Comparison of ENCODE assay signal across 8 mouse cellular contexts in genomic region chr17:71001067-71001466, GRCm38 (mm10). TPM values are rescaled to one million over a fixed set of nuclear protein-coding genes. Genes with fewer than 3 reads are reported as not detected.
DNase-seq lines count a peak whose midpoint lies in the region; ATAC-seq and TF ChIP-seq lines count a peak whose summit lies in the region.

No protein-coding gene starts in this region.

- peak overlapping the region; percentile 65 for H3K4me2 ChIP-seq in limb, embryonic 13.5 days (replicated peaks)
- peak overlapping the region; percentile 43 for H3K4me2 ChIP-seq in stomach, postnatal 0 days (replicated peaks; ENCODE audit: low read depth)

- no peak for TF ChIP-seq CTCF in spleen, adult 2 months (IDR thresholded peaks at IDR 0.05; ENCODE audit: extremely low read depth, insufficient read depth, insufficient read length, insufficient replicate concordance)
- TF ChIP-seq CTCF in stomach, postnatal 0 days (IDR thresholded peaks at IDR 0.05; ENCODE audit: low read depth): no peak

- peak overlapping the region; percentile 91 for H3K4me3 ChIP-seq in spleen, adult 2 months (ENCODE audit: extremely low read depth, insufficient read depth, insufficient read length)
- H3K4me3 ChIP-seq in limb, embryonic 13.5 days: peak overlapping the region; percentile 86
- H3K4me3 ChIP-seq in stomach, postnatal 0 days (ENCODE audit: low read depth, low read length): peak overlapping the region; percentile 95

- H3K27me3 ChIP-seq in spleen, adult 2 months (ENCODE audit: control insufficient read depth, insufficient read depth, low read length): no peaks in the 10 kb centered on the region
- no peaks in the 10 kb centered on the region for H3K27me3 ChIP-seq in limb, embryonic 13.5 days
- no peaks in the 10 kb centered on the region for H3K27me3 ChIP-seq in stomach, postnatal 0 days (ENCODE audit: control insufficient read depth, insufficient read depth, low read length)

- no peak for TF ChIP-seq POLR2A in spleen, adult 2 months (IDR thresholded peaks at IDR 0.05; ENCODE audit: low read depth, low read length)

- no peak for TF ChIP-seq EP300 in stomach, postnatal 0 days (optimal IDR thresholded peaks at IDR 0.05)

- H3K27ac ChIP-seq in spleen, adult 2 months (ENCODE audit: insufficient read depth, low read length): no peak overlapping the region
- peak overlapping the region; percentile 100 for H3K27ac ChIP-seq in limb, embryonic 13.5 days
- H3K27ac ChIP-seq in stomach, postnatal 0 days (replicated peaks): peak overlapping the region; percentile 100

- H3K4me1 ChIP-seq in spleen, adult 2 months (ENCODE audit: control insufficient read depth, insufficient read depth, insufficient read length): no peaks in the 10 kb centered on the region; the same call in 1 of the 2 replicates
- H3K4me1 ChIP-seq in limb, embryonic 13.5 days: peaks cover 44% of the 10 kb centered on the region
- peaks cover 2% of the 10 kb centered on the region; the same call in 1 of the 2 replicates for H3K4me1 ChIP-seq in stomach, postnatal 0 days (replicated peaks; ENCODE audit: control insufficient read depth, insufficient read depth)

- peak; percentile 29 for DNase-seq in embryo, embryonic 11 days
- DNase-seq in embryo, embryonic 9.5 days (ENCODE audit: extremely low spot score): no peak
- DNase-seq in spleen, adult 2 months (ENCODE audit: low read depth in 1 of 2, low spot score in 2 of 2): no peak
- DNase-seq in spleen, postnatal 14 days (ENCODE audit: low spot score in 2 of 2): no peak
- no peak for DNase-seq in stomach, postnatal 0 days (ENCODE audit: low spot score)
- no peak for DNase-seq in cerebellum, postnatal 36 days
- DNase-seq in adrenal gland, postnatal 10 days: no peak

- H3K36me3 ChIP-seq in spleen, adult 2 months (ENCODE audit: control insufficient read depth, insufficient read depth, low read length): peaks cover 3% of the 10 kb centered on the region; the same call in 1 of the 2 replicates
- H3K36me3 ChIP-seq in limb, embryonic 13.5 days: peaks cover 6% of the 10 kb centered on the region
- no peaks in the 10 kb centered on the region for H3K36me3 ChIP-seq in stomach, postnatal 0 days (ENCODE audit: control insufficient read depth, insufficient read depth, low read length)

- WGBS in spleen, adult 2 months: 13% methylated on average over 6 of the region's 6 CpGs
- WGBS in limb, embryonic 13.5 days: 10% methylated on average over 6 of the region's 6 CpGs
- 4% methylated on average over 6 of the region's 6 CpGs for WGBS in stomach, postnatal 0 days

- peak overlapping the region; percentile 96 for H3K9ac ChIP-seq in limb, embryonic 13.5 days
- H3K9ac ChIP-seq in stomach, postnatal 0 days (ENCODE audit: low read length): peak overlapping the region; percentile 100

- H3K9me3 ChIP-seq in limb, embryonic 13.5 days: no peaks in the 10 kb centered on the region
- H3K9me3 ChIP-seq in stomach, postnatal 0 days (ENCODE audit: control insufficient read depth, low read length): no peaks in the 10 kb centered on the region

- ATAC-seq in limb, embryonic 13.5 days (ENCODE audit: low FRiP score, low read depth): no peak
- no peak for ATAC-seq in stomach, postnatal 0 days (ENCODE audit: low FRiP score, low TSS enrichment)

RNA-seq across cellular contexts. Expression of gene Myom1, which starts 1.4 kb away (rescaled TPM):
- 1.5 and 3.0 TPM in 2 replicates for polyA plus RNA-seq in spleen, adult 2 months (2012; rRNA removed)
- 15.0 and 15.2 TPM in 2 replicates for polyA plus RNA-seq in limb, embryonic 13.5 days (2015; fragmentation: Nextera tagmentation; extraction: Ambion mirVana)
- polyA plus RNA-seq in stomach, postnatal 0 days (2015; fragmentation: Nextera tagmentation; extraction: Ambion mirVana): 9.6 and 9.8 TPM in 2 replicates
- 10 to 100 TPM; 24.4 to 98.7 TPM for total RNA-seq in adrenal gland, postnatal 10 days (2021)

RNA-seq across cellular contexts. Expression of gene Myl12a, which starts 1.6 kb away (rescaled TPM):
- 53.0 and 64.9 TPM in 2 replicates for polyA plus RNA-seq in spleen, adult 2 months (2012; rRNA removed)
- 700 and 703 TPM in 2 replicates for polyA plus RNA-seq in limb, embryonic 13.5 days (2015; fragmentation: Nextera tagmentation; extraction: Ambion mirVana)
- 497 and 534 TPM in 2 replicates for polyA plus RNA-seq in stomach, postnatal 0 days (2015; fragmentation: Nextera tagmentation; extraction: Ambion mirVana)
- total RNA-seq in adrenal gland, postnatal 10 days (2021): 100 to 1,000 TPM; 324 to 354 TPM
